Mouse (Mus musculus) cortical plate, adult 2 months (tissue): Measurements from ENCODE around the gene Arl15.

Experiments used
- CTCF ChIP-seq: fragments of 200-500 bp; IDR thresholded peaks from 2 replicates; pipeline ENCODE4 v1.5.1; 2011; ENCODE audit warnings: mild to moderate bottlenecking, control low read depth, low read length; ENCODE audit not compliant: insufficient read depth; ENCODE audit errors: extremely low read depth
- POLR2A ChIP-seq: fragments of 200-500 bp; IDR thresholded peaks from 2 replicates; pipeline ENCODE4 v1.6.1; 2011; ENCODE audit warnings: mild to moderate bottlenecking, low read length, control low read depth; ENCODE audit not compliant: insufficient read depth; ENCODE audit errors: extremely low read depth

DNA sequence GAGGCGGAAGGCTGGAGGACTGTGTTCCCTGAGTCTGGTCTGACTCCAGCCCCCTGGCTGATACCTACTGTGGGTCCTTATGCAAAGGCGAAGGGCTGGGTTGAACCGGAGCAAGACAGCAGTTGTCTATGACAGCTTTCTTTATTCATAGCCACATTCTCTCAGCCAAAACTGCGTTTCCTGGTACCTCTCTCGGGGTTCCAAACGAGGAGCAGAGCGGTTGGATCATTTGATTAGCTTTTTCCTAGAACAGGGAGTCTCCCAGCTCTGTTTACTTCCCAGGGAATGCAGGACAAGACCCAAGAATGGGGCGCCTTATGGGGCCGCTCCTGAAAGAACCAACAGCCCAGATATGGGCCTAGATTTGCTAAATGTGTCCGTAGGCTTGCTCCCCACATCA is 396.6 kb downstream of the Arl15 start:
- TF ChIP-seq CTCF (no peak), POLR2A (no peak)
